Mouse (Mus musculus) neural tube, embryonic 12.5 days (tissue): ENCODE results near the gene Ttll9. TPM values are rescaled to one million over a fixed set of nuclear protein-coding genes. Genes with fewer than 3 reads are reported as not detected.
A peak's percentile ranks its signal among the peaks of the same experiment; 100 is the strongest.

ENCODE experiments used
- ATAC-seq: fragments of 200-750 bp; cut with Nextera tagmentation; 2 replicates; pipeline ENCODE4 v1.8.0; 2017; ENCODE audit warnings: low read depth, mild to moderate bottlenecking, moderate TSS enrichment, moderate library complexity; ENCODE audit not compliant: low FRiP score
- H3K27ac ChIP-seq: fragments of 300-500 bp; sonication (generic); 2 replicates; pipeline ENCODE4 v1.5.1; 2016
- H3K27me3 ChIP-seq: fragments of 300-500 bp; sonication (generic); replicated peaks from 2 replicates; pipeline ENCODE4 v1.6.1; 2016; ENCODE audit warnings: mild to moderate bottlenecking
- H3K36me3 ChIP-seq: fragments of 300-500 bp; sonication (generic); 2 replicates; pipeline ENCODE4 v1.6.1; 2016; ENCODE audit warnings: mild to moderate bottlenecking
- H3K4me1 ChIP-seq: fragments of 300-500 bp; sonication (generic); 2 replicates; pipeline ENCODE4 v1.6.1; 2016
- H3K4me2 ChIP-seq: fragments of 300-500 bp; sonication (generic); replicated peaks from 2 replicates; pipeline ENCODE4 v1.6.1; 2016; ENCODE audit warnings: mild to moderate bottlenecking
- H3K4me3 ChIP-seq: fragments of 300-500 bp; sonication (generic); 2 replicates; pipeline ENCODE4 v1.5.1; 2016
- H3K9ac ChIP-seq: fragments of 300-500 bp; sonication (generic); 2 replicates; pipeline ENCODE4 v1.6.1; 2016; ENCODE audit warnings: mild to moderate bottlenecking
- H3K9me3 ChIP-seq: fragments of 300-500 bp; sonication (generic); 2 replicates; pipeline ENCODE4 v1.6.1; 2016; ENCODE audit warnings: mild to moderate bottlenecking
- WGBS: fragments of 180-500 bp; shearing (Covaris S2); methylation state at CpG from one replicate; pipeline ENCODE4 v1.1.7; 2016; 5-methylcytosine and 5-hydroxymethylcytosine counted together
- polyA plus RNA-seq: library from polyadenylated mRNA; unstranded; fragments of >200 nt; fragmentation: Nextera tagmentation; extraction: Ambion mirVana; gene quantifications from 2 replicates; pipeline ENCODE4 v1.2.1, GENCODE M21; 2016

The Ttll9 gene
- polyA plus RNA-seq, 1 experiment from 2014 or later: 2.6 TPM

DNA sequence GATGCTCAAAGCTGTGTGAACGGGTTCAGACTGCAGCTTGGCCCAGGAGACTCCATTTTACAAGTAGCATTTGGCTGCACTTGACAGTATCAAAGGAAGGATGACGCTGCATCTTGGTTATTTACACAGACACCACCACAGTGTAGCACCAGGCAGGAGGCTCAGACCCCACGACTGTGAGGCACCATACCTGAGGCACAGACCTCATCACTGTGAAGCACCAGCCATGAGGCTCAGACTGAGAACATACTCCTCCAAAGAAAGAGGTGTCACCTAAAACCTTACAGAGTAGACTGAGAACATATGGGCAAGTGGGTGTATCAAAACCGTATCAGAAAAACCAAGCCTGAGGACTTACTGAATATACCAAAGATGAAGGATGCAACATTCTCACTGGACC, 60.6 kb downstream of the Ttll9 start:
- Histone ChIP-seq H3K36me3 (no peaks in the 10 kb centered on the region), H3K9ac (no peak overlapping the region), H3K27me3 (no peaks in the 10 kb centered on the region), H3K27ac (no peak overlapping the region), H3K4me1 (no peaks in the 10 kb centered on the region), H3K4me2 (no peak overlapping the region), H3K4me3 (no peak overlapping the region), H3K9me3 (no peaks in the 10 kb centered on the region)
- no peak for ATAC-seq
- WGBS: 68% methylated on average over 4 of the region's 4 CpGs

- H3K4me1 ChIP-seq: no peaks in the 10 kb centered on the region; the same call in 1 of the 2 replicates
- no peak overlapping the region for H3K27ac ChIP-seq
- H3K27me3 ChIP-seq: peaks cover 17% of the 10 kb centered on the region
- H3K9me3 ChIP-seq: no peaks in the 10 kb centered on the region
- ATAC-seq: no peak
- no peaks in the 10 kb centered on the region for H3K36me3 ChIP-seq
- WGBS: 89% methylated on average over 7 of the region's 7 CpGs
- H3K4me3 ChIP-seq: no peak overlapping the region
- no peak overlapping the region for H3K9ac ChIP-seq
- no peak overlapping the region for H3K4me2 ChIP-seq
Measured at GRCm38 (mm10) chr2:153026052-153026451, 63.8 kb downstream of the Ttll9 start.

- Histone ChIP-seq H3K9ac (no peak overlapping the region), H3K36me3 (no peaks in the 10 kb centered on the region), H3K9me3 (no peaks in the 10 kb centered on the region), H3K4me2 (no peak overlapping the region), H3K27ac (no peak overlapping the region), H3K27me3 (peaks cover 29% of the 10 kb centered on the region), H3K4me1 (peaks cover 11% of the 10 kb centered on the region; the same call in 1 of the 2 replicates), H3K4me3 (no peak overlapping the region)
- 61% methylated on average over 4 of the region's 4 CpGs for WGBS
- ATAC-seq: no peak
Measured at GRCm38 (mm10) chr2:153027501-153027900, 65.2 kb downstream of the Ttll9 start.

- no peaks in the 10 kb centered on the region for H3K9me3 ChIP-seq
- no peak overlapping the region for H3K4me3 ChIP-seq
- no peak for ATAC-seq
- peaks cover 20% of the 10 kb centered on the region for H3K4me1 ChIP-seq
- peaks cover 40% of the 10 kb centered on the region for H3K27me3 ChIP-seq
- WGBS: 18% methylated on average over 4 of the region's 4 CpGs
- H3K27ac ChIP-seq: no peak overlapping the region
- H3K36me3 ChIP-seq: no peaks in the 10 kb centered on the region
- H3K4me2 ChIP-seq: no peak overlapping the region; the same call in 1 of the 2 replicates
- H3K9ac ChIP-seq: no peak overlapping the region
Measured at GRCm38 (mm10) chr2:153030422-153030821, 68.1 kb downstream of the Ttll9 start.

GRCm38 (mm10) chr2:153031126-153032082, 69.1 kb downstream of the Ttll9 start, which contains the start of gene Xkr7:
Gene Xkr7, plus strand, starts transcription at chr2:153031852.
- Histone ChIP-seq H3K27me3 (peaks cover 40% of the 10 kb centered on the region), H3K27ac (peak within 1 kb of the TSS; percentile 50; the same call in 1 of the 2 replicates), H3K4me3 (peak within 1 kb of the TSS; percentile 65), H3K4me1 (peaks cover 20% of the 10 kb centered on the region), H3K9ac (peak within 1 kb of the TSS; percentile 64), H3K4me2 (peak within 1 kb of the TSS; percentile 88), H3K9me3 (no peaks in the 10 kb centered on the region), H3K36me3 (no peaks in the 10 kb centered on the region)
- peak; percentile 75 for ATAC-seq
- under 1% methylated on average over 51 of the region's 54 CpGs for WGBS

- peak overlapping the region; percentile 65 for H3K4me3 ChIP-seq
- WGBS: 2% methylated on average over 45 of the region's 58 CpGs
- H3K27me3 ChIP-seq: peaks cover 40% of the 10 kb centered on the region
- H3K36me3 ChIP-seq: no peaks in the 10 kb centered on the region
- ATAC-seq: peak; percentile 73
- H3K4me2 ChIP-seq: peak overlapping the region; percentile 88
- H3K27ac ChIP-seq: peak overlapping the region; percentile 50; the same call in 1 of the 2 replicates
- H3K9ac ChIP-seq: peak overlapping the region; percentile 64
- peaks cover 20% of the 10 kb centered on the region for H3K4me1 ChIP-seq
- H3K9me3 ChIP-seq: no peaks in the 10 kb centered on the region
Measured at GRCm38 (mm10) chr2:153032083-153032842, 70.0 kb downstream of the Ttll9 start.

DNA sequence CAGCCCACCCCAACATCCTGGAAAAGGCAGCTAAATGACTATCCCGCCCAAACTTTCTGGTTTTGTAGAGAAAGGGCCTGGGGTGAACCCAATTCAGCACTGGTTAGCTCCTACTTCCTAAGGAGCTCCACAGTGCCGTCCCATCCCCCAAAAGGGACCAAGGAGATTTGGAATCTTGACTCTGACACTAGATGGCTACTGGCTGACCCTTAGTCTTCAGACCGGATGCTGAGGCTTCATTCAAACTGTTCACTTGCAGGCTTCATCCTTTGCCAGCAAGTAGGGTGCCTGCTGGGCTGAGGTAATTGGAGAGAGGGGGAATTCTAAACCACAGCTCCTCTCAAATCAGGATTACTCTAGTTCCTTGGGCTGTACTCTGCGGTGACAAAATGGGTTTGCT, 70.7 kb downstream of the Ttll9 start:
- ATAC-seq: no peak
- 14% methylated on average over 4 of the region's 4 CpGs for WGBS
- Histone ChIP-seq H3K4me1 (peaks cover 20% of the 10 kb centered on the region), H3K9ac (peak overlapping the region; percentile 64; the same call in 1 of the 2 replicates), H3K36me3 (no peaks in the 10 kb centered on the region), H3K4me3 (peak overlapping the region; percentile 65), H3K27ac (no peak overlapping the region), H3K4me2 (peak overlapping the region; percentile 88), H3K27me3 (peaks cover 40% of the 10 kb centered on the region), H3K9me3 (no peaks in the 10 kb centered on the region)

GRCm38 (mm10) chr2:153033545-153034230, 71.4 kb downstream of the Ttll9 start:
- no peaks in the 10 kb centered on the region for H3K36me3 ChIP-seq

GRCm38 (mm10) chr2:153036690-153037089, 74.4 kb downstream of the Ttll9 start:
- H3K4me3 ChIP-seq: no peak overlapping the region
- no peaks in the 10 kb centered on the region for H3K9me3 ChIP-seq
- H3K27ac ChIP-seq: no peak overlapping the region
- 32% methylated on average over 2 of the region's 2 CpGs for WGBS
- peak overlapping the region; percentile 16; the same call in 1 of the 2 replicates for H3K4me2 ChIP-seq
- H3K9ac ChIP-seq: no peak overlapping the region
- H3K27me3 ChIP-seq: peaks cover 18% of the 10 kb centered on the region
- H3K36me3 ChIP-seq: no peaks in the 10 kb centered on the region
- ATAC-seq: no peak
- H3K4me1 ChIP-seq: peaks cover 20% of the 10 kb centered on the region

More at GRCm38 (mm10) chr2:153033545-153034230, 71.4 kb downstream of the Ttll9 start:
- peaks cover 37% of the 10 kb centered on the region for H3K27me3 ChIP-seq
- 70% methylated on average over 5 of the region's 5 CpGs for WGBS
- H3K9me3 ChIP-seq: no peaks in the 10 kb centered on the region
- H3K4me1 ChIP-seq: peaks cover 23% of the 10 kb centered on the region
- peak overlapping the region; percentile 88 for H3K4me2 ChIP-seq
- no peak for ATAC-seq
- H3K9ac ChIP-seq: 0 out of 2 replicates have a peak overlapping the region, but pooled peaks have one; percentile 64
- peak overlapping the region; percentile 65; the same call in 1 of the 2 replicates for H3K4me3 ChIP-seq
- no peak overlapping the region for H3K27ac ChIP-seq

DNA sequence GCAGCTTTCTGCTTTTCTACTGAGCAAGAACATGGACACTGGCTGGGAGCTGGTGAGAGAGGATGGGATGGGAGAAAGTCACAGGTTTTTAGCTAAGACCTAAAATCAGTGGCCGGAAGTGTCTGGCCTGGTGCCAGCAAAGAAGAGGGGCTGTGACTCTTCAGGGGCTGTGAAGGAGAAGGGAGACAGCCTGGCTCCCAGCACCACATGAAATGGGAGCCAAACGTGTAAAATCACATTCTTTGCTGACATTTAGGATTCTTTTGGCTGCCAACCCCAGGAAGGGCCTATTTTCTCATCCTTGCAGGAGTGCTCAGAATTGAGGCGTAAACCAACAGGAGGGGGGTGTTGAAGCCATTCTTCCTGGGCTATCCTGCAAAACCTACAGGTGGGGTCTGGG, 81.6 kb downstream of the Ttll9 start:
- Histone ChIP-seq H3K9ac (no peak overlapping the region), H3K9me3 (no peaks in the 10 kb centered on the region), H3K27me3 (0 out of 2 replicates have a peak, but pooled peaks cover 5% of the 10 kb centered on the region), H3K4me3 (no peak overlapping the region), H3K4me2 (no peak overlapping the region), H3K4me1 (0 out of 2 replicates have a peak, but pooled peaks cover 6% of the 10 kb centered on the region), H3K27ac (no peak overlapping the region), H3K36me3 (no peaks in the 10 kb centered on the region)
- 65% methylated on average over 3 of the region's 3 CpGs for WGBS
- ATAC-seq: no peak

DNA sequence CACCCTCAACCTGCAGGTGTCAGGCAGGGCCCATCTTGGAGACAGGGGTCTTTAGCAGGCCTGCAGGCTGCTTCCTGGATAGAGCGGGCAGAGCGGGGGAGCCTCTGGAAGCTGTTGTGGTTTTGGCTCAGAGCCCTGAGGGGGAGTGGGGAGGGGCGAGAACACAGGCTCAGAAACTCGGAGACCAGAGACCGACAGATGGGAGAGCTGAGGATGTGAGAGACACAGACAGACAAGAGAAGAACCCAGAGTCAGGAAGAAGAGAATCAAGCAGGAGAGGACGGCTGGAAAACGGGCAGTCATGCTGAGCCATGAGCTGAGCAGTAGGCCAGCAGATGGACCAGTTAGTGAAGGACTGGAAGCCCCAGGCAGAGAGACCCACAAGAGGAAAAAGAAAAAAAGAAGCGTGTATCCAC, 83.6 kb downstream of the Ttll9 start:
- ATAC-seq: no peak
- H3K27ac ChIP-seq: no peak overlapping the region
- H3K9me3 ChIP-seq: no peaks in the 10 kb centered on the region
- WGBS: 46% methylated on average over 8 of the region's 8 CpGs
- H3K9ac ChIP-seq: 0 out of 2 replicates have a peak overlapping the region, but pooled peaks have one; percentile 26
- H3K4me2 ChIP-seq: no peak overlapping the region
- 0 out of 2 replicates have a peak, but pooled peaks cover 6% of the 10 kb centered on the region for H3K4me1 ChIP-seq
- 0 out of 2 replicates have a peak, but pooled peaks cover 5% of the 10 kb centered on the region for H3K27me3 ChIP-seq
- no peaks in the 10 kb centered on the region for H3K36me3 ChIP-seq
- H3K4me3 ChIP-seq: no peak overlapping the region
